Mouse (Mus musculus) lung, adult 18-20 months (tissue): ENCODE measurements at regions not wholly inside any gene's neighbourhood (a gene's known extent, or its start where the extent isn't known, plus 50 kb on each side); places are given as distances from the start of the nearest gene placed in this dataset.

Experiments used
- DNase-seq, 2 experiments: peaks; one replicate each; pipeline ENCODE4 v3.0.0; 2022; ENCODE audit warnings: mixed read lengths in 2 of 2

DNA sequence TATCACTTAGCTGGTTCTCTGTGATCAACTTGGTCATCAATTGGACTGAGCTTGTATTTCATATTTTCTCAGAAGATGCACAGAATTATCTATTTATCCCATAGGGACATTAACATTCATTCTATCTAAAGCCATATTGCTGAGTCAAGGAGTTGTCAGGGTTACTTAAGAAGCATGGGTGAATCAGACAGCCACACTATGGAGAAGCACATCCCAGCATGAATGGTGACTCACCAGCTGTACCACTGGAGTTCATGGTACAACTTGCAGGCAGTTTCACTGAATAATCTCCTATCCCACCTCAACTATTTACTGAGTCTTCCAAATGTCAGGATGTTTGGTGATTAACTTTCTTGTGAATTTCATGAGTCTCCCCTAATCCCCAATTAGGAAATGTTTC, 678.6 kb downstream of the Gsdmc2 start:
- no peak for DNase-seq

- DNase-seq, result peak in 1 of 2 experiments; percentile 2
Observed at GRCm38 (mm10) chr15:63163550-63164279, 681.3 kb downstream of the Gsdmc2 start.

DNA sequence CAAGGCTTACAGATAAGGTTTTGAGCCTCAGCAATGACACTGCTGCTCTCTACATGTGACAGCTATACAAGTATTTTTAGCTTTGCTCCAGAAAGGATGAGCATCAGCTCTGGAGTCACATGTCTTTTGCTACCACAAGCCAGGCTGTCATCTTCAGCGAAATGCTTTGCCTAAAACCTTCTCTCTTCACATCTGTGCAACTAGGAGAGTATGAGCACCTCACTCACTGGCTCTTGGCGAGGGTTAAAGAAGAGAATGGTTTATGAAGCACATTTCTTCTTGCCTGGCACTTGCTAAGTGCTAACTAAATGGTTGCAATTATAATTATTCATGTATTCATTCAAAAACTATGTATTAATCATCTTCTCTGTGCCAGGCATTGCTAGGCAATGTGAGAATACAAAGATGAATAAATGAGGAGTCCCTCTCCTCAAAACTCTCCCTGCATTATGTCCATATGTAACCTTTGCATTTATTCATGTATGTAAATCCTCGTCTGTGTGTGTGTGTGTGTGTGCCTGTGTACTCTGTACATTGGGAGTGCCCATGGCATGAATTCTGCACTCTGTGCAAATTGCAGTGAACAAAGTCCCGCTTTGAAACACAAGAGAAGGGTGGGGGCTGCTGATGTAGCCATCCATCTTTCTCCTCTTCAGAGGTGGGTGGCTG, 682.0 kb downstream of the Gsdmc2 start:
- no peak for DNase-seq

GRCm38 (mm10) chr15:63123123-63123688, 721.8 kb downstream of the Gsdmc2 start:
- no peak for DNase-seq

GRCm38 (mm10) chr15:63112918-63113317, 732.1 kb downstream of the Gsdmc2 start:
- peak in 1 of 2 experiments; percentile 2 for DNase-seq

- DNase-seq, result no peak
Observed at GRCm38 (mm10) chr15:63100093-63100492, 744.9 kb downstream of the Gsdmc2 start.

DNA sequence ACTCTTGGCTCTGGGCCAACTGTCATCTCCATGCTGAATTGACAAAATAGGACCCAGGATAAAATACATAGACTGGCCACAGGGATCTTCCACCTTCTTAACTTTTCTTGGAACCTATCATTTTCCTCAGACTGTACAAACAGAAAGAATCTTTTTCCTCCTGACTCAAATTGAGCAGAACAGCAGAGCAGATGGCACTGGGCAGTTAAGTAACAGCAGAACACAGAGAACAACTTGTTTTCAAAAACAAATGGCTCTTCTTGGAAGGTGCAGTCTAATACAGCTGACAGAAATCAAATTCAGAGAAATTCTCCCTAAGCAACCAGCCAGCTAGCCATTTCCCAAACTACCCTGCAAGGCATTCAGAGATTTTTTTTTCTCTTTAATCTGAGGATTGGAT, 763.0 kb downstream of the Gsdmc2 start:
- no peak for DNase-seq

- peak in 1 of 2 experiments; percentile 6 for DNase-seq
Observed at GRCm38 (mm10) chr15:63079825-63080224, 765.2 kb downstream of the Gsdmc2 start.

GRCm38 (mm10) chr15:63071921-63072320, 773.1 kb downstream of the Gsdmc2 start:
- no peak for DNase-seq

DNA sequence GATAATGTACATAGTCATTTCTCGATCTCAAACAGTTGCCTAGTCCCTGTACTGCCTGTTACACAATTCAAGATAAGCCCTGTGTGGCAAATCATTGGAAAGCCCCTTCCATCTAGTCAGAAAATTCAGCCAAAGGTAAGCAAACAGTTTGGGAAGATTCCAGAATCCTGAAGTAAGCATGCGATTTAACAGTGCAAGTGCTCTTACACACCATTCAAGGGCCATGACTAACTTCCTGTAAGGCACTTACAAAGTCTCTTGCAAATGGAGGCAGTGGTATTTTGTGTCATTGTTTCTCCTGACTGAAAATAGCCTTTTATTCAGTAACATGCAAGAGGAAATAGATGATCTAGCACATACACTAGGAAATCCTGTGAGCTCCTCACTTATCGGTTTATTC, 777.9 kb downstream of the Gsdmc2 start:
- peak in 1 of 2 experiments; percentile 46 for DNase-seq

DNA sequence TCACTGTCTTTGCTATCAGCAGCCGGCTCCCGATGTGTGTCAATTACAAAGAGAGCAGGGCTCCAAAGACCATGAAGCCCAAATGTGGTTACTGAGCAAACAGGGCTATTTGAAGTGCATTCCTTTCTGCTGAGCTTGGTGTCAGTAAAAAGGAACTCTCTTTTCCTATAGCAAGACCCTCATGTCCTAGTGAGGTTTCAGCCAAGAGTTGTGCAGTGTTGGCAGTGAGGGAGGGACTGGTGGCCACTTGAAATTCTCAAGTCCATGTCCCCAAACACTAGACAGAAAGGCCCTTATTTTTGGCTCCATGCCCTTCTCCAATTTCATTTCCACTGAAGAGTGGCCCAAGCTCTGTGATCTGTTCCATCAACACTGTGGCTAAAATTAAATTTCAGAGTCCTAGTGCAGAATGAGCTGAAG, 778.9 kb downstream of the Gsdmc2 start:
- peak; percentile 49 to 64 for DNase-seq

- no peak for DNase-seq
Observed at GRCm38 (mm10) chr15:63061891-63062290, 783.1 kb downstream of the Gsdmc2 start.

DNA sequence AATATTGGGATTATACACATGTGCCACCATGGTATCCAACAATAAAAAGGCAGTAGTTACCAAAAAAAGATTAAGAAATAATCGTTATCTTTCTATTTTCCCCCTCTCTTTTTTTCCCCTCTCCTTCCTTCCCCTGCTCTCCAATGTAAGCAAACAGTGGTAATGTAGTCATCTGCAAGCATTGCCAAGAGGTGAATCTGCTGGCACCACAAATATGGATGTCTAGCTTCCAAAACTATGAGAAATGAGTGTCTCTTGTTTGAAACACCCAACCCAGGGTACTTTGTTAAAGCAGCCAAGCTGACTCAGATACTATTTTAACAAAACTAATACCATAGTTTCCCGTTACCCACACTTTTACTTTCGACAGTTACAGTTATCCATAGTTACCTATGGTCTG, 784.2 kb downstream of the Gsdmc2 start:
- DNase-seq, result no peak

GRCm38 (mm10) chr15:63052570-63053255, 792.3 kb downstream of the Gsdmc2 start:
- DNase-seq, result no peak

GRCm38 (mm10) chr15:63050033-63050432, 794.9 kb downstream of the Gsdmc2 start:
- no peak for DNase-seq

DNA sequence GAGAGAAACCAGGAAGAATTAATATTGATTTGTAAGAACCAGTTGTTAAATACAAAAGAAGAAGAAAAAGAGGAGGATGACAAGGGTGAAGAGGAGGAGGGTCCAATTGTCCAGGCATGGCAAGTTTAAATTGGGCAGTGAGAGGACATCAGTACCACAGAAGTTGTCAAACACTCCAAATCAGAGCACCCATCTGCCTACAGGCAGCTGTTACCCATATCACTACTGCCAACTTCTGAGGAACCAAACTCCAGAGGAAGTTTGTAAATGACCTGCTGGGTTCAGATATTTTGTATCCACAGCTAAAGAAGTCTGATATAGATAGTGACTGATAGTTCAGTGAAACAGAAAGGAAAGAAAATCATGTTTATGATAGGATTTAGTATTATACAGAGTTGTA, 802.6 kb downstream of the Gsdmc2 start:
- DNase-seq, result no peak

DNA sequence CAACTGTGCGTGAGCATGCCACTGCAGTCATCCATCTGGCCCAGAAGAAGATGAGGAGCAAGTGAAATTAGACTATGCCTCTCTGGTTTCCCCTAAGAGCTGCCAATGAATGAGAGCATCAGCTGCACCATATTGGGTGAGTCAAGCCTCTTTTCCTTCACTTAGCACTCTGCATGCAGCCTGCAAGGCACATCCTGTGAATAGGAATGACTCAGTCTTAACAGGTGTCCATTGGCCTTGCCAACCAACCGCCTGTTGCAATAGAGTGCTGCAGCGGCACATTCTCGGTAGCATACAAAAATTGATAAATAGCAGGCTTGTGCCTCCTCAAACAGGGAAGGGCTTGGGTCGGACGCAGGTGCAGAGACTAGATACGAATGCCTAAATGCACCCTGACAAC, 808.7 kb downstream of the Gsdmc2 start:
- no peak for DNase-seq

GRCm38 (mm10) chr15:63020826-63021225, 824.2 kb downstream of the Gsdmc2 start:
- DNase-seq, result no peak

DNA sequence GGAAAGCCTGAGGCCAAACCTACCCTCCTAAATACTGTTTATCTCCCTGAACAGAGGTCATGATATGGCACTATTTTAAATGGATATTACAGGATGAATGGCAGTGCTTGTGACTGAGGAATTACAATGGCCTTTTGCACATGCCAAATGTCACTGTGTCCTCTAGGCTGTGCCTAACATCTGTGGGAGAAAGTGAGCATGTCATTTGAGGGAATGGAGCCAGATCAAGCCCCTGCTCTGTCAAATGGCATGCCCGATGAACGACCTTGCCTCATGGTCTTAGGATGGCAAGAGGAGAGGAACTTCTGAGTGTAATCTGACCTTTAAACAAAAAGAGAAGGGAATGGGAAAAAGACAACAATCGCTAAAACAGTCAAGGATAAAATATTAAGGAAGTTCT, 827.0 kb downstream of the Gsdmc2 start:
- DNase-seq, result no peak

- no peak for DNase-seq
Observed at GRCm38 (mm10) chr15:63006471-63007228, 838.3 kb downstream of the Gsdmc2 start.

DNA sequence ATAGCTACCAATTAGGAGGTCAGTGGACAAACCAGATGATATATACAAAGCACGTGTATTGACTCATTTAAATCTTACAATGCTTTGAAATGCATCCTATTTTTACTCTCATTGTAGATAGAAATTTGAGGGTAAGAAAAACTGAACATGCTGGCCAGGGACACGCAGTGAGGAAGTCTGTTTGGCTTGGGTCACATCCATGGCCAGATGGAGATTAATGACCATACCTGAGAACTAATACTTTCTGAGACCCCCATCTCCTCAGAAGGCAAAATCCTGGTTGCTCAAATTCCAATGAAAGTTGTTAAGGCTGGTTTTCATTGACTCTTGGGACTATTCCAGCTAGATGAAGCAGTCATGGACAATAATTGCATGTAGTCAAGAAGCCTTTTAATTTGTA, 850.3 kb downstream of the Gsdmc2 start:
- no peak for DNase-seq

DNA sequence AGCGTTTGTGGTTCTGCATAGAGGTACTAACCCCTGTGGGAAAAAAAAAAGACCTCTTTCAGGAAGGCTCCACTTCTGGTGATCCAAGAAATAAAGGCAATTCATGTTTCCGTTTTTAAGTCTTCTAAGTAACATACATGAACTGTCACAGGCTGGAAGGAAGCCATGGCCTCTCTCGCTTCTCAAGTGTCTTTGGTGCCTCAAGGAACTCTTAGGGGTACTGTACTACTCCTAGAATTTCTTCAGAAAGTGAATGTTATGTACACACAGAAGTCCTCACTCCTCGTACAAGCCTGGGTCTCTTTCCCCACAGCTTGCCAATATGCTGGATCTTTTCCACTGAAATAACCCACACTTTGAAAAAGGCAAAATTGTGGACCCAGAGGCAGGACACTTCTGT, 858.1 kb downstream of the Gsdmc2 start:
- no peak for DNase-seq

DNA sequence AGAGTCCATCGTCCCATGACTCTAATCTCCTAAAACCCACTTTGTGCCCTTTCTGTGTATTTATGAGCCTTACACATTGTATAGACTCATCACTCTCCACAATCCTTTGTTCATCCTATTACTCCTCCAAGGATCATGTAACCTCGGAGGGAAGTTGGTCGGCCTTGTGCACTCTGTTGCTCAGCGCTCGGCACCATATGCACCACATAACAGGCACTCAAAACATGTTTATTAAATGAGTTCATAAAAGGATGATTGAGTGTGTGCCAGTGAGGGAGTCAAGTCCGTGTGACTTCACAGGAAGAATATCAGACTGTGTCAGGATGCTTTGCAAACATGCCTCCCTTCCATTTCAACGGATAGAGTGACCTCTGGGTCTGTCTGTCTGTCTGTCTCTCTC, 858.8 kb downstream of the Gsdmc2 start:
- peak in 1 of 2 experiments; percentile 8 for DNase-seq
